Mouse (Mus musculus): ENCODE measurements at regions not wholly inside any gene's neighbourhood (a gene's known extent, or its start where the extent isn't known, plus 50 kb on each side); places are given as distances from the start of the nearest gene placed in this dataset.

GRCm38 (mm10) chr9:14158096-14158837 is 116.6 kb upstream of the Sesn3 start:
- Histone ChIP-seq H3K4me3 (ENCODE audit: low read depth, low read length) (no peak overlapping the region), H3K9me3 (ENCODE audit: control insufficient read depth, low read depth, low read length) (peaks cover 2% of the 10 kb centered on the region; the same call in 1 of the 2 replicates), H3K4me1 (ENCODE audit: control insufficient read depth, insufficient read depth, low read length) (peaks cover 9% of the 10 kb centered on the region; the same call in 1 of the 2 replicates), H3K4me2 (replicated peaks; ENCODE audit: low read depth, low read length) (no peak overlapping the region), H3K27me3 (ENCODE audit: control insufficient read depth, insufficient read depth, low read length) (no peaks in the 10 kb centered on the region), H3K27ac (ENCODE audit: low read length) (peak overlapping the region; percentile 11; the same call in 1 of the 2 replicates), H3K9ac (replicated peaks; ENCODE audit: low read depth, low read length) (no peak overlapping the region), H3K36me3 (ENCODE audit: control insufficient read depth, insufficient read depth, low read length) (no peaks in the 10 kb centered on the region)
- ATAC-seq (ENCODE audit: insufficient number of reproducible peaks, insufficient read depth, low FRiP score, low read depth): no peak; the same call in 1 of the 2 replicates
- WGBS: 40% methylated on average over 9 of the region's 9 CpGs

DNA sequence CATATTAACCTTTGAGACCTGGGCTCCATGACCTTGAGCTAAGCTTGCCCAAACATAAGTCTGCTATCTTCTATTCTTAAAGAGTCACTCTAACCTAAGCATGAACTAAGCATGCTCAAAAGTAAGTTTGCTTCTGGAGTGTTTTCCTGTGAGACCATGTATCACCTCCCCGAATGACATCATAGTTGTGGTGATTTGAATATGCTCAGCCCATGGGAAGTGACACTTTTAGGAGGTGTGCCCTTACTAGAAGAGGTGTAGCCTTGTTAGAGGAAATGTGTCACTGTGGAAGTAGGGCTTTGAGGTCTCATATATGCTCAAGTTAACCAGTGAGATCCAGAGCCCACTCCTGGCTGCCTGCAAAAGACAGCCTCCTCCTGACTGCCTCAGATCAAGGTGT is 114.7 kb upstream of the Sesn3 start:
- WGBS: 97% methylated on average over 1 of the region's 1 CpGs
- Histone ChIP-seq H3K27ac (ENCODE audit: low read length) (no peak overlapping the region), H3K27me3 (ENCODE audit: control insufficient read depth, insufficient read depth, low read length) (no peaks in the 10 kb centered on the region), H3K36me3 (ENCODE audit: control insufficient read depth, insufficient read depth, low read length) (no peaks in the 10 kb centered on the region), H3K4me3 (ENCODE audit: low read depth, low read length) (no peak overlapping the region), H3K4me1 (ENCODE audit: control insufficient read depth, insufficient read depth, low read length) (peaks cover 9% of the 10 kb centered on the region; the same call in 1 of the 2 replicates), H3K9me3 (ENCODE audit: control insufficient read depth, low read depth, low read length) (peaks cover 5% of the 10 kb centered on the region; the same call in 1 of the 2 replicates), H3K4me2 (replicated peaks; ENCODE audit: low read depth, low read length) (no peak overlapping the region), H3K9ac (replicated peaks; ENCODE audit: low read depth, low read length) (no peak overlapping the region)
- no peak for ATAC-seq (ENCODE audit: insufficient number of reproducible peaks, insufficient read depth, low FRiP score, low read depth)

DNA sequence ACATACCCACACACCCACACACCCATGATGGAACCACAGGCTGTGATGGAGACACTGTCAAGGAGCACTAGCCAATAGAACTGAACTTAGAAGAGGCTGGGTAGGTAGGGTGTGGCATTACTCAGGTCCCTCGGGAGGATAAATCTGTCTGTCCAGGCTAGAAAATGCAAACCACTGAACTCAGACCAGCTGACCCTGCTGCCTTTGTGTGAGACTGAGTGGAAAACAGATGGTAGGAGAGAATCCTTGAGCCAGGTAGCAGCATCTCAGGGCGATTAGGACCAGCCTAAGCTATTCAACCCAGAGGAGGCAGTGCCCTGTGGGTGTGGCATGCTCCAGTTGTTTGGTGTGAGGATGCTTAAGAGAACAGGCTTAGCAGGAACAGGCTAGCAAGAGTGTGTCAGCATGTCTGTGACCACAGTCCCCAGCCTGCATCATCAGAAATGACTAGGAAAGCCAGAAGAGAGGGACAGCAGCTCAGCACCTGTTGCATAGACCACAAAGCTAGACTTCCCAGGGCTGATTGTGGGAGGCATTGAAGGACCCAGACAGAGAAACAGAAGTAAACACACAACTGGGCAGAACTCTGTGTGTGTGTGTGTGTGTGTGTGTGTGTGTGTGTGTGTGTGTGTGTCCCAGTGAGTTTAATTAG is 103.2 kb upstream of the Sesn3 start:
- H3K4me2 ChIP-seq (replicated peaks; ENCODE audit: low read depth, low read length): no peak overlapping the region
- H3K9me3 ChIP-seq (ENCODE audit: control insufficient read depth, low read depth, low read length): no peaks in the 10 kb centered on the region
- WGBS: 59% methylated on average over 2 of the region's 2 CpGs
- H3K9ac ChIP-seq (replicated peaks; ENCODE audit: low read depth, low read length): no peak overlapping the region
- H3K27me3 ChIP-seq (ENCODE audit: control insufficient read depth, insufficient read depth, low read length): no peaks in the 10 kb centered on the region
- ATAC-seq (ENCODE audit: insufficient number of reproducible peaks, insufficient read depth, low FRiP score, low read depth): no peak
- H3K4me1 ChIP-seq (ENCODE audit: control insufficient read depth, insufficient read depth, low read length): peaks cover 37% of the 10 kb centered on the region
- H3K27ac ChIP-seq (ENCODE audit: low read length): no peak overlapping the region
- no peak overlapping the region for H3K4me3 ChIP-seq (ENCODE audit: low read depth, low read length)
- H3K36me3 ChIP-seq (ENCODE audit: control insufficient read depth, insufficient read depth, low read length): no peaks in the 10 kb centered on the region

GRCm38 (mm10) chr9:14173631-14174323 is 101.1 kb upstream of the Sesn3 start:
- Histone ChIP-seq H3K9ac (replicated peaks; ENCODE audit: low read depth, low read length) (no peak overlapping the region; the same call in 1 of the 2 replicates), H3K27me3 (ENCODE audit: control insufficient read depth, insufficient read depth, low read length) (no peaks in the 10 kb centered on the region), H3K9me3 (ENCODE audit: control insufficient read depth, low read depth, low read length) (no peaks in the 10 kb centered on the region), H3K4me1 (ENCODE audit: control insufficient read depth, insufficient read depth, low read length) (peaks cover 37% of the 10 kb centered on the region), H3K4me3 (ENCODE audit: low read depth, low read length) (no peak overlapping the region), H3K27ac (ENCODE audit: low read length) (peak overlapping the region; percentile 97), H3K36me3 (ENCODE audit: control insufficient read depth, insufficient read depth, low read length) (no peaks in the 10 kb centered on the region), H3K4me2 (replicated peaks; ENCODE audit: low read depth, low read length) (no peak overlapping the region; the same call in 1 of the 2 replicates)
- WGBS: 18% methylated on average over 11 of the region's 11 CpGs
- peak; percentile 82 for ATAC-seq (ENCODE audit: insufficient number of reproducible peaks, insufficient read depth, low FRiP score, low read depth)

- H3K9ac ChIP-seq (replicated peaks; ENCODE audit: low read depth, low read length): no peak overlapping the region
- WGBS: 49% methylated on average over 3 of the region's 3 CpGs
- H3K27me3 ChIP-seq (ENCODE audit: control insufficient read depth, insufficient read depth, low read length): no peaks in the 10 kb centered on the region
- H3K27ac ChIP-seq (ENCODE audit: low read length): peak overlapping the region; percentile 97
- peaks cover 37% of the 10 kb centered on the region for H3K4me1 ChIP-seq (ENCODE audit: control insufficient read depth, insufficient read depth, low read length)
- no peaks in the 10 kb centered on the region for H3K9me3 ChIP-seq (ENCODE audit: control insufficient read depth, low read depth, low read length)
- no peaks in the 10 kb centered on the region for H3K36me3 ChIP-seq (ENCODE audit: control insufficient read depth, insufficient read depth, low read length)
- no peak overlapping the region for H3K4me2 ChIP-seq (replicated peaks; ENCODE audit: low read depth, low read length)
- ATAC-seq (ENCODE audit: insufficient number of reproducible peaks, insufficient read depth, low FRiP score, low read depth): peak; percentile 76
- H3K4me3 ChIP-seq (ENCODE audit: low read depth, low read length): no peak overlapping the region
Measured at GRCm38 (mm10) chr9:14174324-14175040, 100.4 kb upstream of the Sesn3 start.

- Histone ChIP-seq H3K36me3 (ENCODE audit: control insufficient read depth, insufficient read depth, low read length) (no peaks in the 10 kb centered on the region), H3K4me3 (ENCODE audit: low read depth, low read length) (no peak overlapping the region), H3K9me3 (ENCODE audit: control insufficient read depth, low read depth, low read length) (no peaks in the 10 kb centered on the region), H3K9ac (replicated peaks; ENCODE audit: low read depth, low read length) (no peak overlapping the region), H3K27me3 (ENCODE audit: control insufficient read depth, insufficient read depth, low read length) (no peaks in the 10 kb centered on the region), H3K4me2 (replicated peaks; ENCODE audit: low read depth, low read length) (peak overlapping the region; percentile 14), H3K27ac (ENCODE audit: low read length) (peak overlapping the region; percentile 97), H3K4me1 (ENCODE audit: control insufficient read depth, insufficient read depth, low read length) (peaks cover 37% of the 10 kb centered on the region)
- 6% methylated on average over 11 of the region's 11 CpGs for WGBS
- peak; percentile 43 for ATAC-seq (ENCODE audit: insufficient number of reproducible peaks, insufficient read depth, low FRiP score, low read depth)
Measured at GRCm38 (mm10) chr9:14175041-14175881, 99.6 kb upstream of the Sesn3 start.

DNA sequence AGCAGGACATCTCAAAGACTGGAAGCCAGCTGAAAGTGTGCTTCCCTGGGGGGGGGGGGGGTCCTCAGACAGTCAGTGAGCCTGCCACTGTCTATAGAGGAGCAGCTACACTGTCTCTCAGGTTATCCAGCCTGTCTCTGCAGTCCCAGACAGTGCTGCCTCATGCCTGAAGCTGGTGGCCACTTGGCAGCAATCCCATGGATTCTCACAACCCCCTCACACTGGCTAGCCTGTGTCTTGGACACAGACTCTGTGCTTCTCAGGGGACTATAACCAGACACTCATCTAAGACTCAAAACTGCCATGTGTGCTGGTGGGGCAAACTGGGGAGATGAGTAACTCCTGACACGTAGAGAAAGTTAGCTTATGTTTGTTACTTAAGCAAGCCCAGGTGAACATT is 95.1 kb upstream of the Sesn3 start:
- Histone ChIP-seq H3K4me1 (ENCODE audit: control insufficient read depth, insufficient read depth, low read length) (peaks cover 16% of the 10 kb centered on the region), H3K27ac (ENCODE audit: low read length) (no peak overlapping the region), H3K4me2 (replicated peaks; ENCODE audit: low read depth, low read length) (no peak overlapping the region), H3K36me3 (ENCODE audit: control insufficient read depth, insufficient read depth, low read length) (no peaks in the 10 kb centered on the region), H3K27me3 (ENCODE audit: control insufficient read depth, insufficient read depth, low read length) (no peaks in the 10 kb centered on the region), H3K4me3 (ENCODE audit: low read depth, low read length) (no peak overlapping the region), H3K9me3 (ENCODE audit: control insufficient read depth, low read depth, low read length) (no peaks in the 10 kb centered on the region), H3K9ac (replicated peaks; ENCODE audit: low read depth, low read length) (no peak overlapping the region)
- ATAC-seq (ENCODE audit: insufficient number of reproducible peaks, insufficient read depth, low FRiP score, low read depth): no peak
- WGBS: 79% methylated on average over 1 of the region's 1 CpGs
